Mouse (Mus musculus): Measurements from ENCODE around the gene Adipor1. TPM values are rescaled to one million over a fixed set of nuclear protein-coding genes. Genes with fewer than 3 reads are reported as not detected.

Gene Adipor1
- total and polyA plus RNA-seq, 3 experiments = 55.2 to 109 (median 94.1) TPM

- H3K9ac ChIP-seq (ENCODE audit: control insufficient read depth, low read depth, low read length, poor library complexity, severe bottlenecking) = peak within 1 kb of the TSS; percentile 88
- no peaks in the 10 kb centered on the region for H3K9me3 ChIP-seq (replicated peaks; ENCODE audit: insufficient read depth, low read length)
- peaks cover 21% of the 10 kb centered on the region for H3K79me2 ChIP-seq (ENCODE audit: control insufficient read depth, insufficient read depth, low read length, poor library complexity)
- H3K27me3 ChIP-seq (ENCODE audit: control insufficient read depth in 1 of 2, insufficient read depth in 2 of 2, low read length in 2 of 2) = no peaks in the 10 kb centered on the region
- TF ChIP-seq NELFE (IDR thresholded peaks at IDR 0.05; ENCODE audit: low read depth, low read length) = peak; percentile 89
- peak; percentile 64; the same call in 1 of the 2 replicates for TF ChIP-seq HCFC1 (IDR thresholded peaks at IDR 0.05; ENCODE audit: low read depth, low read length)
- no peak for TF ChIP-seq RCOR1 (IDR thresholded peaks at IDR 0.05; ENCODE audit: low read depth, low read length)
- no peak for TF ChIP-seq KAT2A (conservative IDR thresholded peaks at IDR 0.05; ENCODE audit: low read depth, low read length)
- TF ChIP-seq POLR2A (IDR thresholded peaks at IDR 0.05; ENCODE audit: control insufficient read depth in 1 of 2, insufficient read depth in 1 of 2, low read depth in 1 of 2, low read length in 2 of 2, poor library complexity in 1 of 2) = peak; percentile 86 to 90; a peak in 3 of 4 replicates
- TF ChIP-seq TCF12 (IDR thresholded peaks at IDR 0.05; ENCODE audit: low read depth, low read length) = 0 out of 2 replicates have a peak, but pooled peaks have one; percentile 21
- TF ChIP-seq ZNF384 (IDR thresholded peaks at IDR 0.05; ENCODE audit: low read depth, low read length) = peak; percentile 86
- peak; percentile 55 for TF ChIP-seq TBP (IDR thresholded peaks at IDR 0.05; ENCODE audit: low read depth, low read length)
- TF ChIP-seq USF1 (IDR thresholded peaks at IDR 0.05; ENCODE audit: low read depth, low read length) = 0 out of 2 replicates have a peak, but pooled peaks have one; percentile 17
- no peak for TF ChIP-seq RAD21 (IDR thresholded peaks at IDR 0.05; ENCODE audit: low read depth, low read length)
- TF ChIP-seq NRF1 (IDR thresholded peaks at IDR 0.05; ENCODE audit: insufficient read depth, low read depth, low read length, poor library complexity, severe bottlenecking) = no peak
- peak; percentile 78; the same call in 1 of the 2 replicates for TF ChIP-seq ZMIZ1 (IDR thresholded peaks at IDR 0.05; ENCODE audit: low read depth, low read length)
- 0 out of 4 replicates have a peak, but pooled peaks of 1 of the 2 experiments have one; percentile 9 for TF ChIP-seq EP300 (IDR thresholded peaks at IDR 0.05; ENCODE audit: low read depth in 1 of 2, low read length in 2 of 2)
- TF ChIP-seq POLR2AphosphoS2 (IDR thresholded peaks at IDR 0.05; ENCODE audit: low read length) = peak; percentile 89
- peak; percentile 40; the same call in 1 of the 2 replicates for TF ChIP-seq MAX (IDR thresholded peaks at IDR 0.05; ENCODE audit: low read length)
- DNase-seq (ENCODE audit: low read depth, low spot score) = peak; percentile 92
- H3K27ac ChIP-seq (ENCODE audit: control insufficient read depth, low read depth, low read length) = peak within 1 kb of the TSS; percentile 91
- H3K36me3 ChIP-seq (ENCODE audit: control insufficient read depth in 1 of 2, insufficient read depth in 2 of 2, low read length in 2 of 2) = peaks cover 21 to 28% of the 10 kb centered on the region in 2 experiments; a peak in 3 of 4 replicates
- peak within 1 kb of the TSS; percentile 86 to 89 for H3K4me3 ChIP-seq (ENCODE audit: control insufficient read depth in 1 of 2, insufficient read depth in 1 of 2, low read depth in 2 of 2, low read length in 2 of 2)
- peaks cover 4 to 16% of the 10 kb centered on the region in 2 experiments; a peak in 2 of 4 replicates for H3K4me1 ChIP-seq (ENCODE audit: control insufficient read depth in 1 of 2, insufficient read depth in 2 of 2, low read length in 2 of 2)
These were observed 9.4 kb upstream of the Adipor1 start, which contains the start of gene Cyb5r1 for GRCm38 (mm10) chr1:134405509-134406413. Gene Cyb5r1 (plus strand): TSS chr1:134405559.

GRCm38 (mm10) chr1:134406414-134406771 lies 8.8 kb upstream of the Adipor1 start:
- peaks cover 21 to 33% of the 10 kb centered on the region in 2 experiments; a peak in 3 of 4 replicates for H3K36me3 ChIP-seq (ENCODE audit: control insufficient read depth in 1 of 2, insufficient read depth in 2 of 2, low read length in 2 of 2)
- peak in 1 of 2 experiments; percentile 25; a peak in 1 of 4 replicates for TF ChIP-seq EP300 (IDR thresholded peaks at IDR 0.05; ENCODE audit: low read depth in 1 of 2, low read length in 2 of 2)
- TF ChIP-seq TBP (IDR thresholded peaks at IDR 0.05; ENCODE audit: low read depth, low read length) = no peak
- TF ChIP-seq CTCF (IDR thresholded peaks at IDR 0.05 in 2 of 3, conservative IDR thresholded peaks at IDR 0.05 in 1 of 3; ENCODE audit: control insufficient read depth in 1 of 3, insufficient read depth in 1 of 3, low read depth in 2 of 3, low read length in 3 of 3, poor library complexity in 1 of 3, severe bottlenecking in 1 of 3) = no peak
- TF ChIP-seq TCF12 (IDR thresholded peaks at IDR 0.05; ENCODE audit: low read depth, low read length) = 0 out of 2 replicates have a peak, but pooled peaks have one; percentile 3
- no peaks in the 10 kb centered on the region for H3K27me3 ChIP-seq (ENCODE audit: control insufficient read depth in 1 of 2, insufficient read depth in 2 of 2, low read length in 2 of 2)
- peak overlapping the region; percentile 88 for H3K9ac ChIP-seq (ENCODE audit: control insufficient read depth, low read depth, low read length, poor library complexity, severe bottlenecking)
- peak overlapping the region; percentile 91 for H3K27ac ChIP-seq (ENCODE audit: control insufficient read depth, low read depth, low read length)
- DNase-seq (ENCODE audit: low read depth, low spot score) = peak; percentile 81
- no peaks in the 10 kb centered on the region for H3K9me3 ChIP-seq (replicated peaks; ENCODE audit: insufficient read depth, low read length)
- peaks cover 21% of the 10 kb centered on the region for H3K79me2 ChIP-seq (ENCODE audit: control insufficient read depth, insufficient read depth, low read length, poor library complexity)
- H3K4me1 ChIP-seq (ENCODE audit: control insufficient read depth in 1 of 2, insufficient read depth in 2 of 2, low read length in 2 of 2) = peaks cover 4 to 16% of the 10 kb centered on the region in 2 experiments; a peak in 2 of 4 replicates
- H3K4me3 ChIP-seq (ENCODE audit: control insufficient read depth in 1 of 2, insufficient read depth in 1 of 2, low read depth in 2 of 2, low read length in 2 of 2) = peak overlapping the region; percentile 86 to 89

Measured in MEL (cell line).